Mouse (Mus musculus): Measurements from ENCODE around the gene Cdca5. TPM values are rescaled to one million over a fixed set of nuclear protein-coding genes. Genes with fewer than 3 reads are reported as not detected.
A peak's percentile ranks its signal among the peaks of the same experiment; 100 is the strongest.

Cdca5 gene
- polyA plus RNA-seq, 1 experiment from 2014 or later: 50.8 TPM

DNA sequence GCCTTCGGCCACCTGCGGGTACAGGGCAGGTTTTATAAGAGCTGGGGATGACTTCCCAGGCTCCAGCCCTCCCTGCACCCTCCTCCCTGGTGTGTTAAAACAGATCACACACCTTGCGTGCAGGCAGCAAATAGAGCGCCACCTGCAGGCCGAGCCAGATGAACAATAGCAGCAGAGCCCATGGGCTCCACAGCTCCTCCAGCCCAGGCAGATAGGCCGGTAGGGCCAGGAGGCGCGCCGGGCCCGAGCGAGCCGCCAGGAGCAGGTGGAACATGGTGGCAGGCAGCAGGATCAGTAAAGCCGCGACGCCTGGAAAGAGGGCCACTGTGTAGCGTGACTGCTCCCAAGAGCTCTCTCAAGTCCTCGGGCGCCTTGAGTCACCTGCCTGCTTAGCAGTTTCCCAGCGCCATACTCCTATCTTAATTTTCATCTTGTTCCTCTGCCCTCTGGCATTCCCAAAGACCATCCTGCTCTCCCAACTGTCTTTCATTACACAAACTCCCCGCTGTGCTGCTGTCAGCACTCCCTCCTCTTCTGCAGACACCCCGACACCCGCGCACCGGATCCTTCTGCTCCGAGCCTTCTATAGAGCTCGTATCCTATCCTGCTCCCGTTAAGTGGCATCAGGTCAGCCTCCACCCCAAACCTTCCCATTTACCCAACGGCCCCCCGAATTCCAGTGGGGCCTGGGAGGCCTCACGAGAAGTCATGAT, 17.6 kb upstream of the Cdca5 start:
- peak overlapping the region; percentile 88 for H3K27ac ChIP-seq (ENCODE audit: low read depth, low read length)
- under 1% methylated on average over 30 of the region's 30 CpGs for WGBS
- H3K9ac ChIP-seq (ENCODE audit: low read depth, low read length): peak overlapping the region; percentile 72
- H3K4me1 ChIP-seq (replicated peaks; ENCODE audit: control insufficient read depth, insufficient read depth, low read length): peaks cover 18% of the 10 kb centered on the region
- no peaks in the 10 kb centered on the region for H3K27me3 ChIP-seq (replicated peaks; ENCODE audit: control insufficient read depth, insufficient read depth, low read length)
- H3K4me3 ChIP-seq (ENCODE audit: low read depth, low read length): peak overlapping the region; percentile 67
- peak; percentile 87 for DNase-seq (ENCODE audit: low spot score)
- peak; percentile 79 for ATAC-seq (replicated peaks; ENCODE audit: low FRiP score)
- H3K9me3 ChIP-seq (ENCODE audit: control insufficient read depth, low read length): no peaks in the 10 kb centered on the region
- H3K4me2 ChIP-seq: peak overlapping the region; percentile 98
- peaks cover 19% of the 10 kb centered on the region for H3K36me3 ChIP-seq (ENCODE audit: control insufficient read depth, insufficient read depth, low read length)

DNA sequence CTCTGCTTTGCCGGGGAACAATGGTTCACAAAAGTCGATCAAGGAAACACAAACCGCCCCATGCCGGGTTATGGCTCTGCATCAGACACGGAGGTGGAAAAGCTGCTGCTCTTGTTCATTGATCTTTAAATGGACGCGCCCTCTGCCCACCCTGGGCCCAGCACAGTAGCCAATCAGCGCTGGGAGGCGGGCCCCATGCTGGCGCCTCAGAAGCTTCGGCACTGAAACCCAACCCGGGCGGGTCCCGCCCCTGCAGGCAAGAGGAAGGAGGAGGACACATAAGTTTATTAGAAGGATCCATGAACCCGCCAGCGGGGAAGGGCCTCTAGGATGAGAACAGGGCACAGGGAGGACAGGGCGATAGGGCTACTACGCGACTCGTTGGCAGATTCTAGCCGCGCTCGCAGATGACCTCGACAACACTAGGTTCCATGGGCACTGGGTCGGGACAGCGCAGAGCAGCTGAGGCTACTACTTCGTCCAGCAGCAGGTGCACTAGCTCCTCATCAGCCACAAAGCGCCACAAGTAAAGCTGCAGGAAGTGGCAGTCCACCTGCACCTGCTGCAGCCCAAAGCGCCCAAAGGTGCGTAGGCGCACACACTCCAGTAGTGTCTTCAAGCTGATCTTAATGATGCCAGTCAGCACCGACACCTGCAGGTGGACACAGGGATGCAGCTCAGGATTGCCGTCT, 16.9 kb upstream of the Cdca5 start, which contains the start of gene Tm7sf2:
TSS of gene Tm7sf2 (minus strand) at position 650 of the 692 bp plus-strand sequence.
- peak; percentile 92 for ATAC-seq (replicated peaks; ENCODE audit: low FRiP score)
- Histone ChIP-seq H3K4me1 (replicated peaks; ENCODE audit: control insufficient read depth, insufficient read depth, low read length) (peaks cover 14% of the 10 kb centered on the region), H3K36me3 (ENCODE audit: control insufficient read depth, insufficient read depth, low read length) (peaks cover 23% of the 10 kb centered on the region), H3K27ac (ENCODE audit: low read depth, low read length) (peak within 1 kb of the TSS; percentile 88), H3K27me3 (replicated peaks; ENCODE audit: control insufficient read depth, insufficient read depth, low read length) (no peaks in the 10 kb centered on the region), H3K4me3 (ENCODE audit: low read depth, low read length) (peak within 1 kb of the TSS; percentile 67), H3K4me2 (peak within 1 kb of the TSS; percentile 98), H3K9me3 (ENCODE audit: control insufficient read depth, low read length) (no peaks in the 10 kb centered on the region), H3K9ac (ENCODE audit: low read depth, low read length) (peak within 1 kb of the TSS; percentile 72)
- 14% methylated on average over 33 of the region's 33 CpGs for WGBS
- DNase-seq (ENCODE audit: low spot score): peak; percentile 92

DNA sequence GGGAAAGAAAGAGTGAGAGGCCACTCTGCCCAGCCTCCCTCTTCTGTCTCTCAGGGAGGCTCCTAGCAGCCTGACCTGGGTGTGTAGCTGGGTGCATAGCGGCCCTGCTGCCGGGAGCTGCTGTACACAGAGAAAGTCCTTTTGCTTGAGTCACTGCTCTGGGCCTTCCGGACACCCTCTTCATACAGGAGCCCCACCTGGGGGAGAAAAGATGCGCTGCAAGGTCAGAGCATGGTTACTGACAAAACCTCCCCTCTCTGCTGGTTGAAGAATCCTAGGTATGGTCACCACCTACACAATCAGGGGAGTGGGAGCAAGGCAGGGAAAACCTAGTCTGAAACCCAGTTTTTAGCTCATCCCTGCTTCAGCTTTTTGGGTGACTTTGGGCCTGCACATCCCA, 15.8 kb upstream of the Cdca5 start:
- Histone ChIP-seq H3K36me3 (ENCODE audit: control insufficient read depth, insufficient read depth, low read length) (peaks cover 24% of the 10 kb centered on the region), H3K27me3 (replicated peaks; ENCODE audit: control insufficient read depth, insufficient read depth, low read length) (no peaks in the 10 kb centered on the region), H3K4me1 (replicated peaks; ENCODE audit: control insufficient read depth, insufficient read depth, low read length) (peaks cover 14% of the 10 kb centered on the region), H3K4me3 (ENCODE audit: low read depth, low read length) (no peak overlapping the region; the same call in 1 of the 2 replicates), H3K9me3 (ENCODE audit: control insufficient read depth, low read length) (no peaks in the 10 kb centered on the region), H3K4me2 (no peak overlapping the region), H3K9ac (ENCODE audit: low read depth, low read length) (no peak overlapping the region), H3K27ac (ENCODE audit: low read depth, low read length) (no peak overlapping the region)
- ATAC-seq (replicated peaks; ENCODE audit: low FRiP score) (no peak), DNase-seq (ENCODE audit: low spot score) (no peak)
- WGBS: 83% methylated on average over 4 of the region's 4 CpGs

DNA sequence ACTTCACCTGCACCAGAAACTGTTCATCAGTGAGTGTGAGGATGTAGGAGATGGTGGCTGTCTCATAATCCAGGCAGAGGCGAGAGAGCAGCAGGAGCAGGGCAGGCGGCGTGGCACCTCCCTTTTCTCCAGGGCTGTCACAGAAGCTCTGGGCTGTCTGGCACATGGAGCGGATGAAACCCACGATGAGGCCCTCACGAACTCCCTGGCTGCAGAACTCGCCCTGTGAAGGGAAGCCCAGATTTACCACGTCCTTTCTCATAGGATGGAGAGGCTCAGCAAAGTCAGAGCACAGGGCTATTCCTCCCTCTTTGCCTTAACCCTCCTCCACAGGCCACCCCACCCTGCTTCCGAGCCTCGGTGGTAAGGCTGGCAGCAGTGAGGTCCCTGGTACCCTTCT, 14.9 kb upstream of the Cdca5 start:
- no peak overlapping the region for H3K4me3 ChIP-seq (ENCODE audit: low read depth, low read length)
- H3K27ac ChIP-seq (ENCODE audit: low read depth, low read length): 0 out of 2 replicates have a peak overlapping the region, but pooled peaks have one; percentile 43
- H3K9ac ChIP-seq (ENCODE audit: low read depth, low read length): no peak overlapping the region
- DNase-seq (ENCODE audit: low spot score) (no peak), ATAC-seq (replicated peaks; ENCODE audit: low FRiP score) (no peak)
- no peaks in the 10 kb centered on the region for H3K9me3 ChIP-seq (ENCODE audit: control insufficient read depth, low read length)
- H3K4me2 ChIP-seq: no peak overlapping the region
- H3K27me3 ChIP-seq (replicated peaks; ENCODE audit: control insufficient read depth, insufficient read depth, low read length): no peaks in the 10 kb centered on the region
- H3K4me1 ChIP-seq (replicated peaks; ENCODE audit: control insufficient read depth, insufficient read depth, low read length): peaks cover 14% of the 10 kb centered on the region
- peaks cover 27% of the 10 kb centered on the region for H3K36me3 ChIP-seq (ENCODE audit: control insufficient read depth, insufficient read depth, low read length)
- 90% methylated on average over 10 of the region's 10 CpGs for WGBS

DNA sequence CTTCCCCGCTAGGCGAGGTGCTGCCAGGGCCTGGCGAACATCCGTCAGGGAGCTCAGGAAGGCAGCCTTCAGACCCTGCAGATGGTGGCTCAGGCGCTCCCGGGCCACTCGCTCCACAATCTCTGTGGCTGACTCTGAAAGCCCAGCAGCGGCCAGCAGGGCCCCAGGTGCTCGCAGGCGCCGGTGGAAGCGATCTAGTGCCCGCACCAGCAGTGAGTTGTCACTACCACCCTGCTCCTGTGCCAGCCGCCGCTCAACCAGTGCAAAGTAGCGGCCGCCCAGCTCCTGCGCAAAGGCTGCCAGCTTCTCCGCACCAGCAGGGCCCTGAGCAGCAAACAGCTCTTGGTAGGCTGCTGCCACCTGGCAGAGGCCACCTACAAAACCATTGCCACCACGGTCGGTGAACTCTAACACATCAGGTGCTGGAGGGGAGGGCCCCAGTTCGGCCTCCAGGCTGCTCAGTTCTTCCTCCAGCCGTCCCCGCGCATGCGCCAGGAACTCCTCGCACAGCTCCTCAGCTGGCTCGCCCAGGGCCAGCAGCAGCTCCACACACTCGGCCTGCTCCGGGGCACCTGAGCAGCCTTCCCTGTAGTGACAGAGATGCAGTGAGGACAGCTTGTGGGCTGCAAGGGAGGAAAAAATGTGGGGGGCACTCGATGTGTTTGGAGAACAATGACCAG, 14.1 kb upstream of the Cdca5 start:
- 87% methylated on average over 31 of the region's 31 CpGs for WGBS
- no peaks in the 10 kb centered on the region for H3K9me3 ChIP-seq (ENCODE audit: control insufficient read depth, low read length)
- H3K36me3 ChIP-seq (ENCODE audit: control insufficient read depth, insufficient read depth, low read length): peaks cover 30% of the 10 kb centered on the region

DNA sequence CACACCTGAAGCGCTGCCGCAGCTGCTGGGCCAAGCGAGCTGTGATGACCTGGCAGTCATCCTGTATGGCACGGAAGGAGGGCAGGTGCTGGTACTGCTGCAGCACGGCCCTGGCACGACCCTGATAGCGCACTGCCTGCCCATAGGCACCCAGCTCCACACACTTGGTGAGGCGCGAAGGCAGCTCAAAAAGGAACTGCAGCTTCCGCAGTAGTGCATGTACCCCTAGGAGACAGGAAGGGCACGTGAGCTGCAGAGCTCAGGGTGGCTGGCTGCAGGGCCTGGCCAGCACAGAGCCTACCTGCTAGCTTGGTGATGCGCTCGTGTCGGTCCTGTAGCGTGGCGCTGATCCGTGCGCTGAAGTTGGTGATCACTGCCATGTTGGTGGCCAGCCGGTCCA, 13.5 kb upstream of the Cdca5 start:
- peaks cover 30% of the 10 kb centered on the region for H3K36me3 ChIP-seq (ENCODE audit: control insufficient read depth, insufficient read depth, low read length)
- H3K4me2 ChIP-seq: no peak overlapping the region
- no peak overlapping the region for H3K4me3 ChIP-seq (ENCODE audit: low read depth, low read length)

More for the DNA sequence above, 14.1 kb upstream of the Cdca5 start:
- Histone ChIP-seq H3K27ac (ENCODE audit: low read depth, low read length) (no peak overlapping the region), H3K4me1 (replicated peaks; ENCODE audit: control insufficient read depth, insufficient read depth, low read length) (peaks cover 14% of the 10 kb centered on the region), H3K9ac (ENCODE audit: low read depth, low read length) (no peak overlapping the region), H3K27me3 (replicated peaks; ENCODE audit: control insufficient read depth, insufficient read depth, low read length) (no peaks in the 10 kb centered on the region), H3K4me2 (no peak overlapping the region), H3K4me3 (ENCODE audit: low read depth, low read length) (no peak overlapping the region)
- ATAC-seq (replicated peaks; ENCODE audit: low FRiP score) (no peak), DNase-seq (ENCODE audit: low spot score) (no peak)

DNA sequence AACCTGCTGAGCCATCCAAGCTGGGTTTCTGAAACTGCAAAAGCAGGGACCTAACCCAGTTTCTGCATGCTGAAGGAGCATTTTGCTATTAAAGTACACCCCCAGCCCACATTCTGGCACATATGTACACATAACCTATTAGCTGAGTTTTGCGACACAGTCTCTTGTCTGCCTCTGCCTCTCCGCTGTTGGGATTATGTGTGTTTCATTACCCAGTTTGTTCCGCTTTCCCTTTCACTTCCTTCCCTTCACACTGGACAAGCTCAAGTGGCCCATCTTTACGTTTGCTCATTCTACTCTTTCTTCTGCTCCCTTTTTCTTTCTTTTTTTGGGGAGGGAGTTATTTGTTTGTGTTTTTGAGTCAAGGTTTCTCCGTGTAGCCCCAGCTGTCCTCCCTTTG, 10.9 kb upstream of the Cdca5 start:
- H3K27ac ChIP-seq (ENCODE audit: low read depth, low read length): no peak overlapping the region
- WGBS: 90% methylated on average over 5 of the region's 5 CpGs

More for the DNA sequence above, 13.5 kb upstream of the Cdca5 start:
- ATAC-seq (replicated peaks; ENCODE audit: low FRiP score) (no peak), DNase-seq (ENCODE audit: low spot score) (no peak)
- no peak overlapping the region for H3K9ac ChIP-seq (ENCODE audit: low read depth, low read length)
- no peak overlapping the region for H3K27ac ChIP-seq (ENCODE audit: low read depth, low read length)
- no peaks in the 10 kb centered on the region for H3K9me3 ChIP-seq (ENCODE audit: control insufficient read depth, low read length)
- H3K27me3 ChIP-seq (replicated peaks; ENCODE audit: control insufficient read depth, insufficient read depth, low read length): no peaks in the 10 kb centered on the region
- H3K4me1 ChIP-seq (replicated peaks; ENCODE audit: control insufficient read depth, insufficient read depth, low read length): peaks cover 16% of the 10 kb centered on the region
- 92% methylated on average over 19 of the region's 19 CpGs for WGBS

DNA sequence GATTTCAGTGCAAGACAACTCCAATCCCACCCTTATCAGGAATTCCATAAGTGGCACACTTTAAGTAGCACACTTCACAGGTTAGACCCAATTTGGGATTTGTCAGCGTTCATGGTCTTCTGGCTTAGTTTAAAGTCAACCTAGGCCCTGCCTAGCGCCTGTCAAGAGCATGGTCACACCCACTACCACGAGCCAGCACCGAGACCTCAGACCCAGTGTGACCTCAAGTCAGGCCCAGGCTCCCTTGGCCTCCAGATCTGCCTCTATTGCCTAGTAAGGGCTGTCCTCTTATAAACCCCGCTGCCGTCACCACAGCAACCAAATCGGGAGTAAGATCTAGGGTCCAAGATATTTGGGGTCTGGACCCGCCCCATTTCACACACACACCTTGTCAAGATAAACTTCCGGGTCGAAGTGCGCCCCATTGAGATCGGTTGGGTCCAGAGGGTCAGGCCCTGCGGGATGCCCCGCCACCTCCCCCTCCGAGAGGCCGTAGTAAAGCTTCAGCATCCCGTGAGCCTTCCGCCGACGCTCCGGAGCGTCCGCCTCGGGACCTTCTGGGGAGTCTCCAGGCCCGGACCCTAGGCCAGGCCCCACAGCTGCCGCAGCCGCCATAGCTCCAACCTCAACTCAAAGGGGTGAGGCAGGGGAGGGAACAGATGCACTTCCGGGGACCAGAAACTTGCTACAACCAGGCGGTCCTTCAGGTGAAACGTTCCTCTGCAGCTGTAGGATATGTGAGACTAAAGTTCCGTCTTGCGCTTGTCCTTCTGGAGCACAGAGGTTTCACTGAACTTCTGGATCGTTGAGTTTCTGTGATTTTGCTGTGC, 8.0 kb upstream of the Cdca5 start, which contains the start of gene Vps51:
TSS of gene Vps51 (minus strand) at position 668 of the 830 bp plus-strand sequence.
- Histone ChIP-seq H3K4me1 (replicated peaks; ENCODE audit: control insufficient read depth, insufficient read depth, low read length) (peaks cover 6% of the 10 kb centered on the region), H3K9ac (ENCODE audit: low read depth, low read length) (peak within 1 kb of the TSS; percentile 73), H3K36me3 (ENCODE audit: control insufficient read depth, insufficient read depth, low read length) (peaks cover 23% of the 10 kb centered on the region), H3K27ac (ENCODE audit: low read depth, low read length) (peak within 1 kb of the TSS; percentile 50), H3K27me3 (replicated peaks; ENCODE audit: control insufficient read depth, insufficient read depth, low read length) (no peaks in the 10 kb centered on the region), H3K4me3 (ENCODE audit: low read depth, low read length) (peak within 1 kb of the TSS; percentile 74), H3K4me2 (peak within 1 kb of the TSS; percentile 80), H3K9me3 (ENCODE audit: control insufficient read depth, low read length) (no peaks in the 10 kb centered on the region)
- ATAC-seq (replicated peaks; ENCODE audit: low FRiP score) (peak; percentile 84), DNase-seq (ENCODE audit: low spot score) (peak; percentile 90)
- WGBS: under 1% methylated on average over 33 of the region's 33 CpGs

More for the DNA sequence above, 10.9 kb upstream of the Cdca5 start:
- Histone ChIP-seq H3K4me1 (replicated peaks; ENCODE audit: control insufficient read depth, insufficient read depth, low read length) (peaks cover 6% of the 10 kb centered on the region), H3K4me2 (no peak overlapping the region), H3K9me3 (ENCODE audit: control insufficient read depth, low read length) (no peaks in the 10 kb centered on the region), H3K27me3 (replicated peaks; ENCODE audit: control insufficient read depth, insufficient read depth, low read length) (no peaks in the 10 kb centered on the region), H3K9ac (ENCODE audit: low read depth, low read length) (no peak overlapping the region), H3K4me3 (ENCODE audit: low read depth, low read length) (no peak overlapping the region), H3K36me3 (ENCODE audit: control insufficient read depth, insufficient read depth, low read length) (peaks cover 27% of the 10 kb centered on the region)
- DNase-seq (ENCODE audit: low spot score) (no peak), ATAC-seq (replicated peaks; ENCODE audit: low FRiP score) (no peak)

All from liver, embryonic 11.5 days (tissue).